Mouse (Mus musculus): Measurements from ENCODE around the gene Lbx1. TPM values are rescaled to one million over a fixed set of nuclear protein-coding genes. Genes with fewer than 3 reads are reported as not detected.

Gene Lbx1
- polyA plus RNA-seq, 1 experiment from 2014 or later, result 10.8 TPM

DNA sequence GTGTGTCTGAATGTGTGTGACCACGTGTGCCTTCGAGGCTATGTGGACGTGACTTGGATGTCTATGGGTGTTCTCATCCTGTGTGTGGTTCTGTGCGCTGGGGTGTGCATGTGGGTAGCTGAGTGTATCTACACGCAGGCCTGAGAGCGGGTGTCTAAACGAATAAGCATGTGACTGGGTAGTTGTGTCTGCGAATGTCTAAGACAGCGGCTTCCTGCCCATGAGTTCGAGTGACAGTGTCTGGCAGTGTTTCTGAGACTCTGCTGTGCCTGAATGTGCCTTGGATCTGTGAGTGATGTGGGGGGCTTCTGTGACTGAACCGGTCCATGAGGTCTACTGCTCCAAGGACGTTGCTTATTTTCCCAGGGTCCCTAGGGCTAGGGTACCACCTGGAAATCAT lies 10.5 kb downstream of the Lbx1 start:
- Histone ChIP-seq H3K27me3 (peaks cover 90% of the 10 kb centered on the region), H3K9ac (no peak overlapping the region), H3K9me3 (replicated peaks) (no peaks in the 10 kb centered on the region), H3K4me1 (peaks cover 26% of the 10 kb centered on the region; the same call in 1 of the 2 replicates), H3K27ac (peak overlapping the region; percentile 64), H3K36me3 (no peaks in the 10 kb centered on the region), H3K4me3 (peak overlapping the region; percentile 2), H3K4me2 (replicated peaks) (no peak overlapping the region)
- ATAC-seq (ENCODE audit: low FRiP score), result no peak
- WGBS, result under 1% methylated on average over 12 of the region's 12 CpGs

GRCm38 (mm10) chr19:45224286-45224559 lies 11.4 kb downstream of the Lbx1 start:
- peak overlapping the region; percentile 44; the same call in 1 of the 2 replicates for H3K27ac ChIP-seq
- H3K4me3 ChIP-seq, result no peak overlapping the region
- peaks cover 88% of the 10 kb centered on the region for H3K27me3 ChIP-seq
- H3K36me3 ChIP-seq, result no peaks in the 10 kb centered on the region
- no peak overlapping the region for H3K9ac ChIP-seq
- 1% methylated on average over 6 of the region's 6 CpGs for WGBS
- peaks cover 25% of the 10 kb centered on the region; the same call in 1 of the 2 replicates for H3K4me1 ChIP-seq
- no peak for ATAC-seq (ENCODE audit: low FRiP score)
- H3K4me2 ChIP-seq (replicated peaks), result peak overlapping the region; percentile 25; the same call in 1 of the 2 replicates
- H3K9me3 ChIP-seq (replicated peaks), result no peaks in the 10 kb centered on the region

GRCm38 (mm10) chr19:45223413-45224285 lies 12.0 kb downstream of the Lbx1 start:
- H3K9ac ChIP-seq, result peak overlapping the region; percentile 4; the same call in 1 of the 2 replicates
- no peaks in the 10 kb centered on the region for H3K9me3 ChIP-seq (replicated peaks)
- H3K4me2 ChIP-seq (replicated peaks), result peak overlapping the region; percentile 25; the same call in 1 of the 2 replicates
- no peak for ATAC-seq (ENCODE audit: low FRiP score)
- WGBS, result 2% methylated on average over 49 of the region's 49 CpGs
- peaks cover 85% of the 10 kb centered on the region for H3K27me3 ChIP-seq
- H3K4me3 ChIP-seq, result peak overlapping the region; percentile 15; the same call in 1 of the 2 replicates
- peak overlapping the region; percentile 44; the same call in 1 of the 2 replicates for H3K27ac ChIP-seq
- H3K4me1 ChIP-seq, result peaks cover 20% of the 10 kb centered on the region; the same call in 1 of the 2 replicates
- no peaks in the 10 kb centered on the region for H3K36me3 ChIP-seq

- peaks cover 18% of the 10 kb centered on the region; the same call in 1 of the 2 replicates for H3K4me1 ChIP-seq
- no peak overlapping the region for H3K4me2 ChIP-seq (replicated peaks)
- no peak overlapping the region for H3K27ac ChIP-seq
- H3K36me3 ChIP-seq, result no peaks in the 10 kb centered on the region
- ATAC-seq (ENCODE audit: low FRiP score), result no peak
- WGBS, result 2% methylated on average over 17 of the region's 17 CpGs
- no peaks in the 10 kb centered on the region for H3K9me3 ChIP-seq (replicated peaks)
- no peak overlapping the region for H3K9ac ChIP-seq
- H3K27me3 ChIP-seq, result peaks cover 82% of the 10 kb centered on the region
- no peak overlapping the region for H3K4me3 ChIP-seq
These were observed 13.3 kb downstream of the Lbx1 start for GRCm38 (mm10) chr19:45222141-45222782.

DNA sequence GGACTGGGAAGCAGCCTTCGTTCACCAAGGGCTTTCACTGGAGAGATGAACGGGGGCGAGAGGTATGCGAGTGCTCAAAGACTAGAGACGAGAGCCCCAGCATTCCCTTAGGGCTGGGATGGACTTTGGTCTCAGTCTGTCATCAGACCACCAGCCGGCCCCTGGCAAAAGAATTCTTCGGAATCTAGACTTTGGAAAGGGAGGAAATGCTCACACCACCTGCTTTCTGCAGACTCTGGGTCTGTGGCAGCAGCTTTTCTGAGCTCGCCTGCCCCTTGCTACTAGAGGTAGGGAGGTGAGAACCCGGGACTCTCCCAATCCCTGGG lies 14.2 kb downstream of the Lbx1 start:
- H3K27me3 ChIP-seq, result peaks cover 78% of the 10 kb centered on the region
- H3K9me3 ChIP-seq (replicated peaks), result no peaks in the 10 kb centered on the region
- ATAC-seq (ENCODE audit: low FRiP score), result no peak
- WGBS, result under 1% methylated on average over 9 of the region's 9 CpGs
- no peak overlapping the region for H3K27ac ChIP-seq
- peaks cover 18% of the 10 kb centered on the region; the same call in 1 of the 2 replicates for H3K4me1 ChIP-seq
- peak overlapping the region; percentile 24; the same call in 1 of the 2 replicates for H3K4me3 ChIP-seq
- H3K36me3 ChIP-seq, result no peaks in the 10 kb centered on the region
- H3K9ac ChIP-seq, result no peak overlapping the region
- peak overlapping the region; percentile 55 for H3K4me2 ChIP-seq (replicated peaks)

DNA sequence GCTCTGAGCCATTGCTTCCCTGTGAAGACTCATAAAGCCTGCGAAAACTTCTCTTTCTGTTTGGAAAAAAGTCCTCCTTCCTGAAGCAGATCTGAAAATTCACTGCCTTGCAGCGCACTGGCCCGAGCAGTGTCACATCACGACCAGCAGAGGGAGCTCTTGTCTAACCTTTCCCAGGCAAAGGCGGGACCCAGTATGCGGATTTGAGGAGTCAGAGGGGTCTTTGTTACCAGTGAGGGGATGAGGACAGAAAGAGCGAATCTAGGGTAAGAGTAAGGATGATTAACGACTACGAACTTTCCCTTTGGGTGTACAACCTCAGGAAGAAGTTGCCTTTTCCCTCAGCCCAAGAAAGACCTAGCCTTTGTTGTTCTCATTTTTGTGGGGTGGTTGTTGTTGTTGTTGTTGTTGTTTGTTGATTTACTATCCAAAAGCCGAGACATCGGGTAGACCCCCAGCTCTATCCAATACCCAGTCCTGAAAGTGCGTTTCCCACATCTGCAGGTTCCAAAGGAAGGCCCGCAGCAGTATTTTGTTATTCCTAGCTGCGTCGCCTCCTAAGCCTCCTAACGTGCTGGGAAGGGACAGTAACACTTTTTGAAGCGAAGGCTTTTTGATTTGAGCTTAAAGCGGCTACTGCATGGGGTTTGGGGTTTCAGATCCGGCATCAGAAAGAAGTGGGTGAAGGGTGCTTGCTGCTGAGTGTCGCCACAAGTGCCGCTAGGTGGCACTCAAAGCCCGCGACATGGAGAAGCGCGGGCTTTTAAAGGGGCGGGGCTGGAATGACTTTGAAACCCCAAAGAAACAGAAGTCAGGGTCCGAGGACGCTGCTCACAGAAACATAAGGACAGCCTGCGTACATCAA lies 14.8 kb downstream of the Lbx1 start:
- no peak overlapping the region for H3K27ac ChIP-seq
- H3K27me3 ChIP-seq, result peaks cover 73% of the 10 kb centered on the region
- 0 out of 2 replicates have a peak overlapping the region, but pooled peaks have one; percentile 51 for H3K9ac ChIP-seq
- WGBS, result 2% methylated on average over 29 of the region's 29 CpGs
- H3K4me3 ChIP-seq, result peak overlapping the region; percentile 24
- ATAC-seq (ENCODE audit: low FRiP score), result peak; percentile 70
- peaks cover 18% of the 10 kb centered on the region; the same call in 1 of the 2 replicates for H3K4me1 ChIP-seq
- H3K36me3 ChIP-seq, result no peaks in the 10 kb centered on the region
- H3K4me2 ChIP-seq (replicated peaks), result peak overlapping the region; percentile 55
- no peaks in the 10 kb centered on the region for H3K9me3 ChIP-seq (replicated peaks)

- ATAC-seq (ENCODE audit: low FRiP score), result no peak
- WGBS, result 2% methylated on average over 9 of the region's 9 CpGs
These were observed 19.4 kb downstream of the Lbx1 start for GRCm38 (mm10) chr19:45216240-45216639.

GRCm38 (mm10) chr19:45215431-45215830 lies 20.2 kb downstream of the Lbx1 start:
- ATAC-seq (ENCODE audit: low FRiP score), result no peak
- WGBS, result 83% methylated on average over 4 of the region's 4 CpGs
- no peak overlapping the region for H3K9ac ChIP-seq
- no peaks in the 10 kb centered on the region for H3K4me1 ChIP-seq
- no peaks in the 10 kb centered on the region; the same call in 1 of the 2 replicates for H3K9me3 ChIP-seq (replicated peaks)
- no peak overlapping the region for H3K27ac ChIP-seq
- H3K27me3 ChIP-seq, result peaks cover 26% of the 10 kb centered on the region
- H3K4me3 ChIP-seq, result no peak overlapping the region
- H3K36me3 ChIP-seq, result no peaks in the 10 kb centered on the region
- no peak overlapping the region for H3K4me2 ChIP-seq (replicated peaks)

More at GRCm38 (mm10) chr19:45216240-45216639, 19.4 kb downstream of the Lbx1 start:
- Histone ChIP-seq H3K27me3 (peaks cover 27% of the 10 kb centered on the region), H3K4me1 (0 out of 2 replicates have a peak, but pooled peaks cover 4% of the 10 kb centered on the region), H3K9ac (no peak overlapping the region), H3K36me3 (no peaks in the 10 kb centered on the region), H3K4me2 (replicated peaks) (no peak overlapping the region), H3K9me3 (replicated peaks) (no peaks in the 10 kb centered on the region; the same call in 1 of the 2 replicates), H3K4me3 (no peak overlapping the region), H3K27ac (no peak overlapping the region)

DNA sequence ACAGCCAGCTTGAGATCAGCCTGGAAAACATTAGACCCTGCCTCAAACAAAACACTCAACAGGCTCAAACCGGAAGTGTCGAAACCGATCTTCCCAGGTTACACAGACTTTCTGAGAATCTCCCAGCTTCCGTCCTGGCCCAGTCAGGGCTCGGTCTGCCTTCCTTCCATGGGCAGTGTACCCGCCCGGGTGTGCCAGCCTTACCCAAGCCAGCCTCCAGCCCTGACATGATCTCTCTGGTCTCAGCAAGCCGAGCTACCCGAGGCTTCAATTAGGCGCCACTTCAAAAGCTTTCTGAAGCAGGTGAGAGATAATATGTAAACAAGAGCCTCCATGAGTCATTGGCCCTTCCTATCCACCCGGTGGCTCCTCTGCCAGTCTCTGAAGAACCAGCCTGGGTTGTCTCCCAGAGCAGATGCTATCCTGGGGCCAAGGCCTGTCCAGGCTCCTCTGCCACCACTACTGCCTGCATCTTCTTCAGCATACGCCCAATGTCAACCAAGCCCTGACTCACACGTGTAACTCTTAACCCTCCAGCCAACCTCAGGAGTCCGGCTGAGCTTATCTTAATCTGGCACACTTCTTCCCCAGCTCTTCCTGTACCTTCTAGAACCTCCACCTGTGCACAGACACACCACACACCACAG lies 25.7 kb downstream of the Lbx1 start:
- Histone ChIP-seq H3K9me3 (replicated peaks) (no peaks in the 10 kb centered on the region; the same call in 1 of the 2 replicates), H3K4me1 (no peaks in the 10 kb centered on the region), H3K4me3 (no peak overlapping the region), H3K36me3 (no peaks in the 10 kb centered on the region), H3K27ac (no peak overlapping the region), H3K27me3 (peaks cover 42% of the 10 kb centered on the region), H3K9ac (no peak overlapping the region), H3K4me2 (replicated peaks) (no peak overlapping the region)
- WGBS, result 79% methylated on average over 14 of the region's 14 CpGs
- no peak for ATAC-seq (ENCODE audit: low FRiP score)

DNA sequence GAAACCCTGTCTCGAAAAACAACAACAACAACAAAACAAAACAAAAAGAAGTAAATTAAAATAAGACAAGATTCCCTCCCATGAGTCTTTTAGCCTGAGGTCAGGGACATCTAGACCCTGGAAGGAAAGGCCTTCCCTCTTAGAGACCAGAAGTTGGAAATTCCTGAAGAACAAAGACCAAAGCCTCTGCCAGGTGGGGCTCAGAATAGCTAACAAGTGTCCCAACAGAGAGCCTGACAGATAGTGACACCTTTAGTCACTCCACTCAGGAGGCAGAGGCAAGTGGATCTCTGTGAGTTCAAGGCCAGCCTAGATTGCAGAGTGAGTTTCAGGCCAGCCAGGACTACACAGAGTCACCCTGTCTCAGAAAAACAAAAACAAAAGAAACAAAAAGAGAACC lies 26.4 kb downstream of the Lbx1 start:
- ATAC-seq (ENCODE audit: low FRiP score), result no peak
- H3K27me3 ChIP-seq, result peaks cover 42% of the 10 kb centered on the region
- no peak overlapping the region for H3K9ac ChIP-seq

DNA sequence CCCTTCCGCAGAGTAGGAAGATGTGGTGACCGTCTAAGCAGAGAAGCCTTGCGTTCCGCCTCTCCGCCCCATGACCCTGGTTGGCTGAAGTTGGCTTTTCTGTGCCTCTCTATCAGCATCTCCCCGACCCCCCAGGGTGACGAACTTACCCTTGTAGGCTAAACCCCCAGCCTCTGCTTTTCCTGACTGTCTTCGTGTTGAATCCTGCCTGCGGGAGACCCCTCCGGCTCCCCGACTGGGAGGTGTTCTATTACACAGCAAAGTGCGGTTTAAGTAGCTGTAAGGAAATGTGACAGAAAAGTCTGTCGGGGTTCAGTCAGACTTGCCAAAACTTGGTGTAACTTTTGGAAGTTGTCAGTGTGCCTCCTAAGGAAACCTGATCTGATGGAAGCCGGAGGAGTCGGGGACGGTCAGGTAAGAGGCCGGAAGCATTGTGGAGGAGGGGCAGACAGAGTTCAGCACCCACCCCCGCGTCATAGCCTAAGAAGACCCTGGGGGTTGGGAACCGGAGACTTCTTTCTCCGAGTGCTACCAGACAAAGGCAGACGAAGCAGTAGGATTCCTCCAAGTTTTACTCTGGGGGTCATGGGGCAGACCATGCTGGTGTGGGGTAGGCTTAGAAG lies 27.1 kb downstream of the Lbx1 start:
- H3K36me3 ChIP-seq, result no peaks in the 10 kb centered on the region
- H3K9me3 ChIP-seq (replicated peaks), result no peaks in the 10 kb centered on the region
- WGBS, result 15% methylated on average over 22 of the region's 22 CpGs
- H3K27ac ChIP-seq, result no peak overlapping the region
- H3K9ac ChIP-seq, result no peak overlapping the region
- H3K4me1 ChIP-seq, result no peaks in the 10 kb centered on the region
- no peak overlapping the region for H3K4me3 ChIP-seq
- peak overlapping the region; percentile 25; the same call in 1 of the 2 replicates for H3K4me2 ChIP-seq (replicated peaks)
- peaks cover 42% of the 10 kb centered on the region for H3K27me3 ChIP-seq
- ATAC-seq (ENCODE audit: low FRiP score), result no peak

More for the DNA sequence above, 26.4 kb downstream of the Lbx1 start:
- Histone ChIP-seq H3K4me2 (replicated peaks) (no peak overlapping the region), H3K4me1 (no peaks in the 10 kb centered on the region), H3K36me3 (no peaks in the 10 kb centered on the region), H3K9me3 (replicated peaks) (no peaks in the 10 kb centered on the region; the same call in 1 of the 2 replicates), H3K4me3 (no peak overlapping the region), H3K27ac (no peak overlapping the region)
- WGBS, result 64% methylated on average over 1 of the region's 1 CpGs

Data from hindbrain, embryonic 12.5 days (tissue).